Mouse (Mus musculus) spleen, postnatal 4 days (tissue): ENCODE measurements at regions not wholly inside any gene's neighbourhood (a gene's known extent, or its start where the extent isn't known, plus 50 kb on each side); places are given as distances from the start of the nearest gene placed in this dataset.
"Not testable (repeated sequence)": the region's sequence is repeated elsewhere in the genome, so short reads cannot be mapped to it uniquely, and the experiment has no call there.

ENCODE experiments used
- DNase-seq, 2 experiments: peaks; one replicate each; pipeline ENCODE4 v3.0.0; 2022; ENCODE audit warnings: low spot score in 2 of 2

GRCm38 (mm10) chr12:77852595-77853577, 341.2 kb upstream of the Gm6657 start:
- no peak for DNase-seq

GRCm38 (mm10) chr12:77854281-77855075, 339.6 kb upstream of the Gm6657 start:
- no peak for DNase-seq

- DNase-seq, result no peak
Observed at GRCm38 (mm10) chr12:77855796-77856195, 338.2 kb upstream of the Gm6657 start.

- no peak for DNase-seq
Observed at GRCm38 (mm10) chr12:77857281-77857680, 336.8 kb upstream of the Gm6657 start.

- no peak for DNase-seq
Observed at GRCm38 (mm10) chr12:77860769-77861557, 333.1 kb upstream of the Gm6657 start.

- no peak for DNase-seq
Observed at GRCm38 (mm10) chr12:77867947-77868495, 326.0 kb upstream of the Gm6657 start.

GRCm38 (mm10) chr12:77869296-77869695, 324.7 kb upstream of the Gm6657 start:
- DNase-seq, result no peak

- DNase-seq, result no peak
Observed at GRCm38 (mm10) chr12:77887335-77887734, 306.7 kb upstream of the Gm6657 start.

- no peak for DNase-seq
Observed at GRCm38 (mm10) chr12:77891452-77891851, 302.6 kb upstream of the Gm6657 start.

- no peak for DNase-seq
Observed at GRCm38 (mm10) chr12:77894238-77894637, 299.8 kb upstream of the Gm6657 start.

GRCm38 (mm10) chr12:77895508-77895907, 298.5 kb upstream of the Gm6657 start:
- no peak for DNase-seq

- DNase-seq, result not testable (repeated sequence)
Observed at GRCm38 (mm10) chr12:77898974-77899373, 295.1 kb upstream of the Gm6657 start.

GRCm38 (mm10) chr12:77901254-77901653, 292.8 kb upstream of the Gm6657 start:
- DNase-seq, result no peak

- DNase-seq, result no peak
Observed at GRCm38 (mm10) chr12:77912863-77913554, 281.0 kb upstream of the Gm6657 start.

GRCm38 (mm10) chr12:77928729-77929128, 265.3 kb upstream of the Gm6657 start:
- DNase-seq, result no peak

- DNase-seq, result no peak
Observed at GRCm38 (mm10) chr12:77929571-77929970, 264.5 kb upstream of the Gm6657 start.

- DNase-seq, result no peak
Observed at GRCm38 (mm10) chr12:77943960-77944359, 250.1 kb upstream of the Gm6657 start.

- no peak for DNase-seq
Observed at GRCm38 (mm10) chr12:77949474-77950017, 244.5 kb upstream of the Gm6657 start.

GRCm38 (mm10) chr12:77952492-77952891, 241.6 kb upstream of the Gm6657 start:
- DNase-seq, result no peak

- DNase-seq, result no peak
Observed at GRCm38 (mm10) chr12:77962631-77963030, 231.4 kb upstream of the Gm6657 start.

GRCm38 (mm10) chr12:77968543-77968942, 225.5 kb upstream of the Gm6657 start:
- no peak for DNase-seq
